Mouse (Mus musculus) natural killer cell, adult 2 months (primary cell): Measurements from ENCODE around the gene Pla2g16.

Experiments
- DNase-seq, 2 experiments: peaks; one replicate each; pipeline ENCODE4 v3.0.0; 2022; ENCODE audit warnings: low spot score in 2 of 2

The Pla2g16 gene

GRCm38 (mm10) chr19:7564457-7564856 lies 7.2 kb downstream of the Pla2g16 start:
- DNase-seq = no peak

GRCm38 (mm10) chr19:7566826-7567225 lies 9.6 kb downstream of the Pla2g16 start:
- no peak for DNase-seq

GRCm38 (mm10) chr19:7568364-7568763 lies 11.1 kb downstream of the Pla2g16 start:
- DNase-seq = no peak

GRCm38 (mm10) chr19:7569650-7570049 lies 12.4 kb downstream of the Pla2g16 start:
- DNase-seq = peak; percentile 24 to 47

- no peak for DNase-seq
Measured at GRCm38 (mm10) chr19:7576180-7576579, 18.9 kb downstream of the Pla2g16 start.

- no peak for DNase-seq
Measured at GRCm38 (mm10) chr19:7577710-7578109, 20.5 kb downstream of the Pla2g16 start.

GRCm38 (mm10) chr19:7581042-7581441 lies 23.8 kb downstream of the Pla2g16 start:
- DNase-seq = no peak

GRCm38 (mm10) chr19:7583101-7583500 lies 25.8 kb downstream of the Pla2g16 start:
- no peak for DNase-seq

- no peak for DNase-seq
Measured at GRCm38 (mm10) chr19:7583599-7583998, 26.3 kb downstream of the Pla2g16 start.

- no peak for DNase-seq
Measured at GRCm38 (mm10) chr19:7585279-7585678, 28.0 kb downstream of the Pla2g16 start.

- no peak for DNase-seq
Measured at GRCm38 (mm10) chr19:7585764-7586163, 28.5 kb downstream of the Pla2g16 start.

- DNase-seq = no peak
Measured at GRCm38 (mm10) chr19:7590795-7591194, 33.5 kb downstream of the Pla2g16 start.

GRCm38 (mm10) chr19:7592018-7592417 lies 34.8 kb downstream of the Pla2g16 start:
- no peak for DNase-seq

GRCm38 (mm10) chr19:7595534-7595933 lies 38.3 kb downstream of the Pla2g16 start:
- no peak for DNase-seq

GRCm38 (mm10) chr19:7598481-7598880 lies 41.2 kb downstream of the Pla2g16 start:
- DNase-seq = no peak

- no peak for DNase-seq
Measured at GRCm38 (mm10) chr19:7601551-7601950, 44.3 kb downstream of the Pla2g16 start.

- no peak for DNase-seq
Measured at GRCm38 (mm10) chr19:7604107-7604506, 46.8 kb downstream of the Pla2g16 start.

GRCm38 (mm10) chr19:7605013-7605412 lies 47.8 kb downstream of the Pla2g16 start:
- no peak for DNase-seq

GRCm38 (mm10) chr19:7605930-7606783 lies 48.9 kb downstream of the Pla2g16 start:
- no peak for DNase-seq

- no peak for DNase-seq
Measured at GRCm38 (mm10) chr19:7606801-7607689, 49.8 kb downstream of the Pla2g16 start, which contains the start of gene Lgals12. Gene Lgals12, minus strand, starts transcription at chr19:7607193.

- DNase-seq = no peak
Measured at GRCm38 (mm10) chr19:7607690-7608201, 50.5 kb downstream of the Pla2g16 start.
